Mouse (Mus musculus): Measurements from ENCODE around the gene Kifc5b. TPM values are rescaled to one million over a fixed set of nuclear protein-coding genes. Genes with fewer than 3 reads are reported as not detected.

Gene Kifc5b
- polyA plus RNA-seq, 1 experiment from 2014 or later = 9.6 TPM

GRCm38 (mm10) chr17:26882706-26883105, 34.2 kb upstream of the Kifc5b start:
- TF ChIP-seq CTCF (IDR thresholded peaks at IDR 0.05; ENCODE audit: low read depth) = no peak
- DNase-seq = no peak
- 0 out of 2 replicates have a peak, but pooled peaks cover 3% of the 10 kb centered on the region for H3K4me1 ChIP-seq (ENCODE audit: insufficient read depth)
- no peak overlapping the region for H3K9ac ChIP-seq
- H3K4me2 ChIP-seq = no peak overlapping the region
- peaks cover 3% of the 10 kb centered on the region; the same call in 1 of the 2 replicates for H3K9me3 ChIP-seq (ENCODE audit: low read depth, low read length)
- no peaks in the 10 kb centered on the region for H3K36me3 ChIP-seq (ENCODE audit: insufficient read depth)
- no peak overlapping the region for H3K27ac ChIP-seq (ENCODE audit: low read depth)
- no peak overlapping the region for H3K4me3 ChIP-seq (ENCODE audit: low read depth, low read length)
- H3K27me3 ChIP-seq (ENCODE audit: insufficient read depth, low read length) = no peaks in the 10 kb centered on the region
- ATAC-seq (ENCODE audit: insufficient read depth) = no peak
- 78% methylated on average over 1 of the region's 1 CpGs for WGBS

DNA sequence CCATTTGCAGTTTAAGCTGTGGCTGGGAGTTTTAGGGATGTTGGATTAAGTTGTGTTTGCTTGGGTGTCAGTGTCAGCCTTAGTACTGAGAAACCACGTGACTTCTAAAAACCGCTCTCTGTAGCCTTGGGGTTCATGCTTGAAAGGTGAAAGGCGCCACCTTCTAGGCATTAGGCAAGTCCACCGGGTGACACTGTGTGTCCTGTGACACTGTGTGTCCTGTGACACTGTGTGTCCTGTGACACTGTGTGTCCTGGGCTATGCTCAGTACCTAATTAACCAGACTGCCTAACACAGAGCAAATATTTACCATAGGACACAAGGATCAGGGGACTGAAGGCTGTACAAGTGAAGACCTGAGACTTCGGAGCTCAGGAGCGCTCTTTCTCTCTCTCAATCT, 33.3 kb upstream of the Kifc5b start:
- Histone ChIP-seq H3K4me2 (no peak overlapping the region), H3K27me3 (ENCODE audit: insufficient read depth, low read length) (no peaks in the 10 kb centered on the region), H3K36me3 (ENCODE audit: insufficient read depth) (no peaks in the 10 kb centered on the region), H3K4me3 (ENCODE audit: low read depth, low read length) (no peak overlapping the region), H3K27ac (ENCODE audit: low read depth) (no peak overlapping the region), H3K4me1 (ENCODE audit: insufficient read depth) (0 out of 2 replicates have a peak, but pooled peaks cover 3% of the 10 kb centered on the region), H3K9ac (no peak overlapping the region), H3K9me3 (ENCODE audit: low read depth, low read length) (peaks cover 2% of the 10 kb centered on the region; the same call in 1 of the 2 replicates)
- no peak for TF ChIP-seq CTCF (IDR thresholded peaks at IDR 0.05; ENCODE audit: low read depth)
- WGBS = 67% methylated on average over 6 of the region's 6 CpGs
- ATAC-seq (ENCODE audit: insufficient read depth) = no peak
- no peak for DNase-seq

DNA sequence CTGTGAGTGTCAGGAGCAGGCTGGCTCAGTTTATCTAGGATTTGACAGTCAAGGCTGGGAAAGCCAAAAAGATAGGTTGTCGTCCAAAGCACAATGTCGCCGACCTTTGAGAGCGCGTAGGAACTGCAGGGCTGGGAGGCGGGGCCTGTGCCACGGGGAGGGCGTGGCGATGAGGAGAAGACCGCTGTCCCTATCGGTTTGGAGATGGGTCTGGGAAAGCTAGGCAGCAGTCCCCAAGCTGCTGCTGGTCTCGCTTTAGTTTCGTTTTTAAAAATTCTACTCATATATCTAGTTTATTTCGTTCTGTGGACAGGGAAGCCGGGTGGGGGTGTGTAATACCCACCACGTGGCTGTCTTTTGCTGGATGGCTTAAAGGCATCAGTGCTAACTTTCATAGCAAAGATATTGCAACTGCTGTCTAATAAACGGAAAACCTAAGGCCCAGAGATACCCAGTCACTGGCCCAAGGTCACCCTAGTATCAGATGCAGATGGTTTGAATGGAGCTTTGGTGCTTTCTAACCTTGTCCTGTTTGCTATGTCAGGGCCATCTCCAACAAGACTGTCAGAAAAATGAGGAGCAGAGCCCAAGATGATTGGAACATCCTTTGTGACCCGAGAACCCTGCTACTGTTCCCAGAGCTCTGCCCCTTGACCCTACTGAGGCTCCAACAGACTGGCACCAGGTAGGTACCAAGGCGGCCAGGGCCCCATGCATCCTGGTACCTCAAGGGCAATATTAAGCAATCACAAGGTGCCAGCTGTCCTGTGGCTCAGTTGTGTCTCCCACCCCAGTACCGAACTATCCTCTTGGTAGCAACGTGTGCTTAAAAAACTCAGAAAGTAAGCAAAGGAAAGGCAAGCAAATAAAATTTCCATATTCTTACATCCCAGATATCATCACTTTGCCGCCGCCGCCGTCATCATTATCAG, 31.6 kb upstream of the Kifc5b start:
- WGBS = 16% methylated on average over 25 of the region's 25 CpGs
- no peaks in the 10 kb centered on the region for H3K9me3 ChIP-seq (ENCODE audit: low read depth, low read length)
- H3K36me3 ChIP-seq (ENCODE audit: insufficient read depth) = no peaks in the 10 kb centered on the region
- H3K4me3 ChIP-seq (ENCODE audit: low read depth, low read length) = peak overlapping the region; percentile 42
- 0 out of 2 replicates have a peak, but pooled peaks cover 3% of the 10 kb centered on the region for H3K4me1 ChIP-seq (ENCODE audit: insufficient read depth)
- peak overlapping the region; percentile 54 for H3K27ac ChIP-seq (ENCODE audit: low read depth)
- ATAC-seq (ENCODE audit: insufficient read depth) (peak; percentile 80), DNase-seq (peak; percentile 94)
- H3K27me3 ChIP-seq (ENCODE audit: insufficient read depth, low read length) = no peaks in the 10 kb centered on the region
- peak; percentile 64 for TF ChIP-seq CTCF (IDR thresholded peaks at IDR 0.05; ENCODE audit: low read depth)
- H3K9ac ChIP-seq = peak overlapping the region; percentile 32
- H3K4me2 ChIP-seq = peak overlapping the region; percentile 81

DNA sequence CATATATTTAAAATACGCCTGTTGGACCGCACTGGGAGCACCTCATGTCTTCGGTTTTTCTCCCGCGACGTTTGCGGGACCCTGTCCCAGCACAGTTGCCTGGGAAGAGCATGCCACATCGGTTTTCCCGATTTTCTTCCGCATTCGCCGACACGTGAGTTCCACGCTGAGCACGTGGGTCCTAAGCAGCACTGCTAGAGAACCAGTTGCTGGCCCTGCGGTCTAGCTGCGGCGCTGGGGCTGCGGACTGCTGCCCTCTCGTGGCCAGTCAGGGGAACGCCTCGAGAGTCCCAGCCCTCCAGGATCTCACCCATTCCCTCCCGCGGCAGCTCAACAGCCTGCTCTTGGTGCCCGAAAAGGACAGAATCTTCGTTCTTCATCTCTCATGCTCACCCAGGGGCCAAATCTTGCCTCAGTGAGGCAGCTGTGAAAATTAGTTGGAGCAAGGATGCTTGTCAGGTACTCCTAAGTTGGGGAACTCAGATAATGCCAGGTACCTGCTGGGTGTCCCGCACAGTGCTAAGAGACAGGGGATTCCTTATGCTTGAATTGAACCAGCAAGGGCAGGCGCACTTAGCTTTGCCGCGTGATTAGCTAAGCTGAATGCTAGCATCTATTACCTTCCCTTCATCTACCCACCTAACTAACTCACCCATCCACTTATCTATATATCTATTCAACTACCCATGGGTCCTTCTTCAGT, 30.7 kb upstream of the Kifc5b start:
- Histone ChIP-seq H3K4me1 (ENCODE audit: insufficient read depth) (0 out of 2 replicates have a peak, but pooled peaks cover 3% of the 10 kb centered on the region), H3K27me3 (ENCODE audit: insufficient read depth, low read length) (no peaks in the 10 kb centered on the region), H3K36me3 (ENCODE audit: insufficient read depth) (no peaks in the 10 kb centered on the region), H3K27ac (ENCODE audit: low read depth) (no peak overlapping the region), H3K9ac (no peak overlapping the region), H3K4me2 (peak overlapping the region; percentile 81), H3K4me3 (ENCODE audit: low read depth, low read length) (peak overlapping the region; percentile 42), H3K9me3 (ENCODE audit: low read depth, low read length) (no peaks in the 10 kb centered on the region)
- ATAC-seq (ENCODE audit: insufficient read depth) (peak; percentile 84), DNase-seq (peak; percentile 92)
- 9% methylated on average over 30 of the region's 30 CpGs for WGBS
- TF ChIP-seq CTCF (IDR thresholded peaks at IDR 0.05; ENCODE audit: low read depth) = peak; percentile 99

DNA sequence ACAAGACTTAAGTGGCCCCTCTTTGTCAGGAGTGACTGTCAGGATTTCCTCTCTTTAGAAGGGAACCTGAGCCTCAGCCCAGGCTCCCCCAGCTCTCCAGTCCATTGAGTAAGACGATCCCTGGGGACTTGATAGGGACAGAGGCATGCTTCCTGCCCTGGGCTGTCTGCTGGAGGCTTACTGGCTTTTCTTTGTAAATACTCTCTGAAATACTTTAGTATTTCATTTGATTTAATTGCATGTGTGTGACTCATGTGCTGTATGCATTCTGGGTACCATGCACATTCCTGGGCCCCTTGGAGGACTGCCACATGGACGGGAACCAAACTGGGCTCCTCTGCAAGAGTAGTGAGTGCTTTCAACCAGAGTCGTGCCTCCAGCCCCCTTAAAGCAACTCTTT, 29.0 kb upstream of the Kifc5b start:
- no peak overlapping the region for H3K4me2 ChIP-seq
- WGBS = 18% methylated on average over 3 of the region's 3 CpGs
- H3K4me1 ChIP-seq (ENCODE audit: insufficient read depth) = peaks cover 7% of the 10 kb centered on the region; the same call in 1 of the 2 replicates
- no peaks in the 10 kb centered on the region for H3K36me3 ChIP-seq (ENCODE audit: insufficient read depth)
- TF ChIP-seq CTCF (IDR thresholded peaks at IDR 0.05; ENCODE audit: low read depth) = no peak
- ATAC-seq (ENCODE audit: insufficient read depth) (no peak), DNase-seq (peak; percentile 48)
- no peak overlapping the region; the same call in 1 of the 2 replicates for H3K27ac ChIP-seq (ENCODE audit: low read depth)
- no peaks in the 10 kb centered on the region for H3K27me3 ChIP-seq (ENCODE audit: insufficient read depth, low read length)
- 0 out of 2 replicates have a peak overlapping the region, but pooled peaks have one; percentile 2 for H3K9ac ChIP-seq
- H3K4me3 ChIP-seq (ENCODE audit: low read depth, low read length) = no peak overlapping the region
- no peaks in the 10 kb centered on the region for H3K9me3 ChIP-seq (ENCODE audit: low read depth, low read length)

DNA sequence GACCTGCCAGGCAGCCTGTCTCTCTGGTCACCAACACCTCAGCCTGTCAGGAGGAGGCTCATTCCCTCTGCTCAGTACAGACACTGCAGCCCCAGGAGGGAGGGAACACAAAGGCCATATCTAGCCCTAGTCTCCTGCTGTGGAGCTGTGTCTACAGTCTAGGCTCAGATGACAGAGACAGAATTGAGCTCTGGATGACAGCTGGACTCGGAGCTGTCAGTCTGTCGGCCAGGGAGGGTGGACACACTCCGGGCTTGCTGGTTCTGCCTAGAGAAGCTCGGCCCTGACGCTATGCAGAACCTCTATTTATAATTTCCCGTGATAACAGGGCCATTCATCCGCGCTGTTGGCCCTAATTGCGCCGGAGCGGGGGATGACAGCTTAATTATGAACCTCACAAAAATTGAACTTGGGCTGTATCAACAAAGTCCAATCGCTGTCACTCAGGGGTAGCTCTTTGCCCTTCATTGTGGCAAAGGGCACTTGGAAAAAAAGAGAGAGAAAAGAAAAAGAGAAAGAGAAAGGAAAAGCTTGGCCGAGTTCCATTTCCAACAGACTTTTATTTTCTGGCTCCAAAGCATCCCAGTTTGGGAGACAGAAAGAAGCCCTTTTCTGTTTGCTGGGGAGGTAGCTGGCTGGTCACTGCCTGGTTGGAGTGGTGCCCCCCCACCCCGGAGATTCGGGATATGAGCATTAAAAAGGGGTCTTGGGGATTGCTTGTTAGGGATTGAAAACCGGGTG, 24.1 kb upstream of the Kifc5b start:
- peak; percentile 78; the same call in 1 of the 2 replicates for ATAC-seq (ENCODE audit: insufficient read depth)
- H3K4me3 ChIP-seq (ENCODE audit: low read depth, low read length) = peak overlapping the region; percentile 14
- H3K4me1 ChIP-seq (ENCODE audit: insufficient read depth) = peaks cover 7% of the 10 kb centered on the region; the same call in 1 of the 2 replicates

More for the DNA sequence above, 24.1 kb upstream of the Kifc5b start:
- H3K4me2 ChIP-seq = peak overlapping the region; percentile 51
- no peak for TF ChIP-seq CTCF (IDR thresholded peaks at IDR 0.05; ENCODE audit: low read depth)
- DNase-seq = peak; percentile 52
- no peaks in the 10 kb centered on the region for H3K9me3 ChIP-seq (ENCODE audit: low read depth, low read length)
- whole genome bisulfite sequencing = 20% methylated on average over 16 of the region's 16 CpGs
- peak overlapping the region; percentile 32 for H3K9ac ChIP-seq
- peak overlapping the region; percentile 58; the same call in 1 of the 2 replicates for H3K27ac ChIP-seq (ENCODE audit: low read depth)
- H3K27me3 ChIP-seq (ENCODE audit: insufficient read depth, low read length) = no peaks in the 10 kb centered on the region; the same call in 1 of the 2 replicates
- no peaks in the 10 kb centered on the region for H3K36me3 ChIP-seq (ENCODE audit: insufficient read depth)

All from lung, embryonic 14.5 days (tissue).